8 mouse cellular contexts compared by ENCODE assay signal in genomic region chr7:65692883-65693282, GRCm38 (mm10). TPM values are rescaled to one million over a fixed set of nuclear protein-coding genes. Genes with fewer than 3 reads are reported as not detected.
A peak's percentile ranks its signal among the peaks of the same experiment; 100 is the strongest.
DNase-seq lines count a peak whose midpoint lies in the region; ATAC-seq and TF ChIP-seq lines count a peak whose summit lies in the region.

No protein-coding gene starts in this region.

- ATAC-seq in cerebellum, adult (ENCODE audit: insufficient number of reproducible peaks, low FRiP score, low TSS enrichment): peak; percentile 56; the same call in 1 of the 2 replicates
- no peak for ATAC-seq in G1E (ENCODE audit: extremely low read depth, insufficient number of reproducible peaks, low FRiP score, poor library complexity, severe bottlenecking)
- ATAC-seq in hindbrain, embryonic 13.5 days (ENCODE audit: low FRiP score): peak; percentile 22
- no peak; the same call in 1 of the 2 replicates for ATAC-seq in limb, embryonic 14.5 days (ENCODE audit: low FRiP score, low read depth)
- ATAC-seq in midbrain, embryonic 15.5 days (replicated peaks): no peak; the same call in 1 of the 2 replicates

- H3K9me3 ChIP-seq in G1E (replicated peaks): no peaks in the 10 kb centered on the region
- no peaks in the 10 kb centered on the region for H3K9me3 ChIP-seq in hindbrain, embryonic 13.5 days
- H3K9me3 ChIP-seq in limb, embryonic 14.5 days (ENCODE audit: control insufficient read depth, low read length): no peaks in the 10 kb centered on the region
- H3K9me3 ChIP-seq in midbrain, embryonic 15.5 days: no peaks in the 10 kb centered on the region

- H3K27ac ChIP-seq in hindbrain, embryonic 13.5 days: peak overlapping the region; percentile 91
- H3K27ac ChIP-seq in limb, embryonic 14.5 days (replicated peaks; ENCODE audit: low read depth, low read length): peak overlapping the region; percentile 65; the same call in 1 of the 2 replicates
- H3K27ac ChIP-seq in midbrain, embryonic 15.5 days: peak overlapping the region; percentile 87

- WGBS in hindbrain, embryonic 13.5 days: 2% methylated on average over 10 of the region's 10 CpGs
- WGBS in limb, embryonic 14.5 days: 0% methylated on average over 10 of the region's 10 CpGs
- WGBS in midbrain, embryonic 15.5 days: 2% methylated on average over 10 of the region's 10 CpGs

- TF ChIP-seq CTCF in G1E (IDR thresholded peaks at IDR 0.05; ENCODE audit: low read depth, low read length): no peak

- TF ChIP-seq POLR2A in limb, embryonic 14.5 days (IDR thresholded peaks at IDR 0.05; ENCODE audit: borderline replicate concordance, extremely low read depth, insufficient read depth, insufficient read length): no peak

- DNase-seq in cerebellum, adult 8-10 months: no peak
- DNase-seq in G1E (ENCODE audit: low spot score): no peak
- peak; percentile 4 for DNase-seq in limb, embryonic 14.5 days (ENCODE audit: low spot score)
- no peak for DNase-seq in layer of hippocampus, adult 18-20 months (ENCODE audit: low spot score in 2 of 2)
- DNase-seq in T-cell, adult 2 months (ENCODE audit: low spot score): no peak

- H3K4me1 ChIP-seq in G1E (ENCODE audit: insufficient read depth, low read depth, low read length): peaks cover 27% of the 10 kb centered on the region
- peaks cover 18% of the 10 kb centered on the region for H3K4me1 ChIP-seq in hindbrain, embryonic 13.5 days (replicated peaks)
- H3K4me1 ChIP-seq in limb, embryonic 14.5 days (ENCODE audit: control insufficient read depth, insufficient read depth, low read length): peaks cover 10% of the 10 kb centered on the region
- peaks cover 19% of the 10 kb centered on the region for H3K4me1 ChIP-seq in midbrain, embryonic 15.5 days

- peak overlapping the region; percentile 83 for H3K4me3 ChIP-seq in G1E (ENCODE audit: low read depth, low read length)
- H3K4me3 ChIP-seq in hindbrain, embryonic 13.5 days: peak overlapping the region; percentile 73
- H3K4me3 ChIP-seq in limb, embryonic 14.5 days (replicated peaks; ENCODE audit: low read length): peak overlapping the region; percentile 80
- peak overlapping the region; percentile 94 for H3K4me3 ChIP-seq in midbrain, embryonic 15.5 days

- H3K4me2 ChIP-seq in hindbrain, embryonic 13.5 days: peak overlapping the region; percentile 77
- H3K4me2 ChIP-seq in limb, embryonic 14.5 days (replicated peaks; ENCODE audit: low read depth, low read length, severe bottlenecking): peak overlapping the region; percentile 85
- H3K4me2 ChIP-seq in midbrain, embryonic 15.5 days: peak overlapping the region; percentile 70

- peaks cover 77% of the 10 kb centered on the region for H3K36me3 ChIP-seq in G1E (replicated peaks)
- H3K36me3 ChIP-seq in hindbrain, embryonic 13.5 days: peaks cover 33% of the 10 kb centered on the region
- H3K36me3 ChIP-seq in limb, embryonic 14.5 days (ENCODE audit: control insufficient read depth, insufficient read depth, low read length): peaks cover 14% of the 10 kb centered on the region
- peaks cover 18% of the 10 kb centered on the region for H3K36me3 ChIP-seq in midbrain, embryonic 15.5 days (replicated peaks)

- H3K27me3 ChIP-seq in G1E (ENCODE audit: insufficient read depth, low read length): no peaks in the 10 kb centered on the region
- no peaks in the 10 kb centered on the region for H3K27me3 ChIP-seq in hindbrain, embryonic 13.5 days
- no peaks in the 10 kb centered on the region for H3K27me3 ChIP-seq in limb, embryonic 14.5 days (ENCODE audit: control insufficient read depth, insufficient read depth, low read length)
- no peaks in the 10 kb centered on the region for H3K27me3 ChIP-seq in midbrain, embryonic 15.5 days (replicated peaks)

- peak overlapping the region; percentile 92 for H3K9ac ChIP-seq in hindbrain, embryonic 13.5 days
- H3K9ac ChIP-seq in limb, embryonic 14.5 days (ENCODE audit: low read depth, low read length, severe bottlenecking): peak overlapping the region; percentile 75
- peak overlapping the region; percentile 90 for H3K9ac ChIP-seq in midbrain, embryonic 15.5 days

RNA-seq across cellular contexts. Expression of gene Tm2d3, which starts 1.9 kb away (rescaled TPM):
- total RNA-seq in G1E (2014; fragmentation: Nextera tagmentation) (18.6 and 40.6 TPM in 2 replicates), G1E (2017) (49.5 and 51.6 TPM in 2 replicates)
- polyA plus RNA-seq in G1E (2012): 6.1 and 8.3 TPM in 2 replicates
- 81.3 and 82.3 TPM in 2 replicates for polyA plus RNA-seq in hindbrain, embryonic 13.5 days (2015; fragmentation: Nextera tagmentation; extraction: Ambion mirVana)
- polyA plus RNA-seq in limb, embryonic 14.5 days (2012; rRNA removed): 119 and 163 TPM in 2 replicates
- 92.9 and 93.5 TPM in 2 replicates for polyA plus RNA-seq in limb, embryonic 14.5 days (2014; fragmentation: Nextera tagmentation; extraction: Ambion mirVana)
- polyA plus RNA-seq in midbrain, embryonic 15.5 days (2015; fragmentation: Nextera tagmentation; extraction: Ambion mirVana): 80.8 and 81.4 TPM in 2 replicates
- 10 to 100 TPM; 53.7 to 54.0 TPM for total RNA-seq in layer of hippocampus, adult 18-20 months (2021)

RNA-seq across cellular contexts. Expression of gene Tarsl2, which starts 48.2 kb away (rescaled TPM):
- 35.2 and 42.3 TPM in 2 replicates for total RNA-seq in G1E (2014; fragmentation: Nextera tagmentation)
- total RNA-seq in G1E (2017): 66.8 and 71.3 TPM in 2 replicates
- polyA plus RNA-seq in G1E (2012): 23.7 and 27.6 TPM in 2 replicates
- polyA plus RNA-seq in hindbrain, embryonic 13.5 days (2015; fragmentation: Nextera tagmentation; extraction: Ambion mirVana): 14.7 and 15.0 TPM in 2 replicates
- polyA plus RNA-seq in limb, embryonic 14.5 days (2012; rRNA removed): 6.7 and 7.8 TPM in 2 replicates
- polyA plus RNA-seq in limb, embryonic 14.5 days (2014; fragmentation: Nextera tagmentation; extraction: Ambion mirVana): 11.0 and 12.0 TPM in 2 replicates
- polyA plus RNA-seq in midbrain, embryonic 15.5 days (2015; fragmentation: Nextera tagmentation; extraction: Ambion mirVana): 16.1 and 16.5 TPM in 2 replicates
- total RNA-seq in layer of hippocampus, adult 18-20 months (2021): 10 to 100 TPM; 33.2 to 34.0 TPM

Comparison
In these comparisons a context has a peak if more than half of its experiments do, and no peak if none do; other contexts are left out.
1. ATAC-seq: peak in cerebellum, adult (single experiment) and hindbrain, embryonic 13.5 days (single experiment); none in G1E (single experiment), limb, embryonic 14.5 days (single experiment) and midbrain, embryonic 15.5 days (single experiment).
2. Peak in every context shown above with its lines, with median percentiles within 50 percentile points of each other: H3K4me3 ChIP-seq, H3K27ac ChIP-seq, H3K4me2 ChIP-seq and H3K9ac ChIP-seq.